Mouse (Mus musculus): ENCODE data around the gene Hist4h4. TPM values are rescaled to one million over a fixed set of nuclear protein-coding genes. Genes with fewer than 3 reads are reported as not detected.

The Hist4h4 gene
- polyA plus RNA-seq, 1 experiment from 2014 or later = 1.4 TPM

DNA sequence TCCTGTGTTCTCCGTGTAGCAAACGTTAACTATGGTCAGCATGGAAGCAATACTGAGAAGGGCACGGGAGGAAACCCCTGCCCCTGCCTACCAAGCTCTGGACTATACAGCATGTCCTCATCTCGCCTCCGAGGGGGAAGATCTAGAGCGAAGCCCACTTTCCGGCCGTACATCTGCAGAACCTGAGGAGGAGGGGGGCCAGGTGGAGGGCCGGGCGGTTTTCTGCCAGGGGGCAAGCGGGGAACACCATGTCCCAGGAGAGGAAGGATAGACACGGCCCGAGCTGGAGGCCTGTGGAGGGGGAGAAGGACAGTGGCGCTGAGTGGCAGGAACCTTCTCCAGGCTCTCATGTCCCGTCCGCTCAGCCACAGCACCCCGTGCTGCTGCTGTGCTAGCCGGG, 16.9 kb upstream of the Hist4h4 start:
- Histone ChIP-seq H3K27me3 (ENCODE audit: insufficient read depth, low read length) (no peaks in the 10 kb centered on the region), H3K9me3 (ENCODE audit: low read length) (no peaks in the 10 kb centered on the region), H3K4me1 (ENCODE audit: insufficient read depth) (no peaks in the 10 kb centered on the region), H3K4me2 (ENCODE audit: low read depth, low read length) (no peak overlapping the region), H3K36me3 (replicated peaks; ENCODE audit: insufficient read depth, low read length) (peaks cover 88% of the 10 kb centered on the region), H3K9ac (replicated peaks) (no peak overlapping the region), H3K4me3 (ENCODE audit: low read depth, low read length) (no peak overlapping the region), H3K27ac (ENCODE audit: low read depth) (no peak overlapping the region)
- TF ChIP-seq CTCF (IDR thresholded peaks at IDR 0.05; ENCODE audit: low read depth) = no peak
- TF ChIP-seq EP300 (IDR thresholded peaks at IDR 0.05; ENCODE audit: low read depth) = no peak
- DNase-seq = no peak
- 94% methylated on average over 18 of the region's 18 CpGs for WGBS (ENCODE audit: insufficient replicate concordance)
- no peak for ATAC-seq

DNA sequence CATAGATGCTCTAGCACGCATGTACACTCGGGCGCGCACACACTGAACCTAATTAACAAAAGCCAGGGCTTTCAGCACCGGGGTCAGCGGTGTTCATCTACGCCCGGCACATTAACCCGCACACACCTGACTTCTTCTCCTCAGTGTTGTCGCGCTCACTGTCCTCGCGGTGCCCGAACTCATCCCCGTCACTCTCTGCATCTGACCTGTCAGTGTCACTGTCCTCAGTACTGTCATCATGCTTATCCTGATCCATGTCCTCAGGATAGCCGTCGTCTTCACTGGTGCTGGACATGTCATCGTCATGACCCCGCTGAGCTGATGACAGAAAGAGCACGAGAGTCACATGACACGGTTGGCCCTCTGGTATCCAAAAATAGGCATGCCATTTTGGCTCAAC, 16.2 kb upstream of the Hist4h4 start:
- WGBS (ENCODE audit: insufficient replicate concordance) = 93% methylated on average over 21 of the region's 21 CpGs
- no peak overlapping the region for H3K4me2 ChIP-seq (ENCODE audit: low read depth, low read length)
- H3K4me3 ChIP-seq (ENCODE audit: low read depth, low read length) = no peak overlapping the region
- H3K27me3 ChIP-seq (ENCODE audit: insufficient read depth, low read length) = no peaks in the 10 kb centered on the region
- no peak for DNase-seq
- H3K27ac ChIP-seq (ENCODE audit: low read depth) = no peak overlapping the region
- no peak for TF ChIP-seq EP300 (IDR thresholded peaks at IDR 0.05; ENCODE audit: low read depth)
- TF ChIP-seq CTCF (IDR thresholded peaks at IDR 0.05; ENCODE audit: low read depth) = no peak
- no peaks in the 10 kb centered on the region for H3K9me3 ChIP-seq (ENCODE audit: low read length)
- no peak for ATAC-seq
- H3K4me1 ChIP-seq (ENCODE audit: insufficient read depth) = no peaks in the 10 kb centered on the region
- peaks cover 91% of the 10 kb centered on the region for H3K36me3 ChIP-seq (replicated peaks; ENCODE audit: insufficient read depth, low read length)
- no peak overlapping the region for H3K9ac ChIP-seq (replicated peaks)

DNA sequence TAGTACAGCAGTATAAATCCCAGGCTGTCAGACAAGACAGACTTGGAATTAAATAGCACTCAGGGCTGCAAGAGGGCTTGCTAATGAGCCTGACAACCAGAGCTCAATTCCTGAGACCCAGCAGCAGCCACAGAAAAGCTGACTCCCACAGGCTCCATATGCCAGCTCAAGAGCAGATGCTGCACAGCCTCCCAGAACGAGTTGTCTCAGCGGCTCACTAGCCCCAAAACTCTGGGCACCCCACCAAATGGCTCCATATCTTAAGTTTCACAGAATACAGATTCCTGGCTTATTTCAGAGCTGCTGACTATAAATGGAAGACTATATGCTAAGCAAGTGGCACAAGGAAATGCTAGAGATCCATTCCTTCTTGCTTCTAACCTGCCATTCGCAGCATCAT, 13.3 kb upstream of the Hist4h4 start:
- ATAC-seq (no peak), DNase-seq (no peak)
- 90% methylated on average over 3 of the region's 3 CpGs for WGBS (ENCODE audit: insufficient replicate concordance)
- Histone ChIP-seq H3K9ac (replicated peaks) (no peak overlapping the region), H3K4me2 (ENCODE audit: low read depth, low read length) (no peak overlapping the region), H3K4me3 (ENCODE audit: low read depth, low read length) (no peak overlapping the region), H3K36me3 (replicated peaks; ENCODE audit: insufficient read depth, low read length) (peaks cover 91% of the 10 kb centered on the region), H3K27me3 (ENCODE audit: insufficient read depth, low read length) (no peaks in the 10 kb centered on the region), H3K9me3 (ENCODE audit: low read length) (no peaks in the 10 kb centered on the region), H3K4me1 (ENCODE audit: insufficient read depth) (no peaks in the 10 kb centered on the region), H3K27ac (ENCODE audit: low read depth) (no peak overlapping the region)
- TF ChIP-seq CTCF (IDR thresholded peaks at IDR 0.05; ENCODE audit: low read depth) (no peak), EP300 (IDR thresholded peaks at IDR 0.05; ENCODE audit: low read depth) (no peak)

GRCm38 (mm10) chr6:136816826-136817225, 12.6 kb upstream of the Hist4h4 start:
- Histone ChIP-seq H3K4me3 (ENCODE audit: low read depth, low read length) (no peak overlapping the region), H3K4me1 (ENCODE audit: insufficient read depth) (no peaks in the 10 kb centered on the region), H3K36me3 (replicated peaks; ENCODE audit: insufficient read depth, low read length) (peaks cover 88% of the 10 kb centered on the region), H3K9ac (replicated peaks) (no peak overlapping the region), H3K9me3 (ENCODE audit: low read length) (no peaks in the 10 kb centered on the region), H3K4me2 (ENCODE audit: low read depth, low read length) (no peak overlapping the region), H3K27me3 (ENCODE audit: insufficient read depth, low read length) (no peaks in the 10 kb centered on the region), H3K27ac (ENCODE audit: low read depth) (no peak overlapping the region)
- WGBS (ENCODE audit: insufficient replicate concordance) = 88% methylated on average over 21 of the region's 21 CpGs
- ATAC-seq (no peak), DNase-seq (no peak)
- TF ChIP-seq EP300 (IDR thresholded peaks at IDR 0.05; ENCODE audit: low read depth) (no peak), CTCF (IDR thresholded peaks at IDR 0.05; ENCODE audit: low read depth) (no peak)

- Histone ChIP-seq H3K4me3 (ENCODE audit: low read depth, low read length) (no peak overlapping the region), H3K9ac (replicated peaks) (no peak overlapping the region), H3K36me3 (replicated peaks; ENCODE audit: insufficient read depth, low read length) (peaks cover 78% of the 10 kb centered on the region), H3K4me2 (ENCODE audit: low read depth, low read length) (no peak overlapping the region), H3K4me1 (ENCODE audit: insufficient read depth) (peaks cover under 1% of the 10 kb centered on the region; the same call in 1 of the 2 replicates), H3K27me3 (ENCODE audit: insufficient read depth, low read length) (no peaks in the 10 kb centered on the region), H3K27ac (ENCODE audit: low read depth) (no peak overlapping the region), H3K9me3 (ENCODE audit: low read length) (no peaks in the 10 kb centered on the region)
- ATAC-seq (no peak), DNase-seq (no peak)
- 87% methylated on average over 7 of the region's 7 CpGs for WGBS (ENCODE audit: insufficient replicate concordance)
- TF ChIP-seq EP300 (IDR thresholded peaks at IDR 0.05; ENCODE audit: low read depth) = no peak
- TF ChIP-seq CTCF (IDR thresholded peaks at IDR 0.05; ENCODE audit: low read depth) = no peak
Observed at GRCm38 (mm10) chr6:136815381-136815780, 11.2 kb upstream of the Hist4h4 start.

- H3K36me3 ChIP-seq (replicated peaks; ENCODE audit: insufficient read depth, low read length) = peaks cover 57% of the 10 kb centered on the region
- no peak overlapping the region for H3K4me3 ChIP-seq (ENCODE audit: low read depth, low read length)
- no peak overlapping the region for H3K27ac ChIP-seq (ENCODE audit: low read depth)
- ATAC-seq = no peak
- 49% methylated on average over 4 of the region's 4 CpGs for WGBS (ENCODE audit: insufficient replicate concordance)
- DNase-seq = no peak
- TF ChIP-seq EP300 (IDR thresholded peaks at IDR 0.05; ENCODE audit: low read depth) = no peak
- TF ChIP-seq CTCF (IDR thresholded peaks at IDR 0.05; ENCODE audit: low read depth) = peak; percentile 41
- H3K9me3 ChIP-seq (ENCODE audit: low read length) = no peaks in the 10 kb centered on the region
- H3K4me2 ChIP-seq (ENCODE audit: low read depth, low read length) = no peak overlapping the region
- no peaks in the 10 kb centered on the region for H3K27me3 ChIP-seq (ENCODE audit: insufficient read depth, low read length)
- H3K4me1 ChIP-seq (ENCODE audit: insufficient read depth) = peaks cover 10% of the 10 kb centered on the region
- H3K9ac ChIP-seq (replicated peaks) = no peak overlapping the region
Observed at GRCm38 (mm10) chr6:136813117-136813516, 8.9 kb upstream of the Hist4h4 start.

DNA sequence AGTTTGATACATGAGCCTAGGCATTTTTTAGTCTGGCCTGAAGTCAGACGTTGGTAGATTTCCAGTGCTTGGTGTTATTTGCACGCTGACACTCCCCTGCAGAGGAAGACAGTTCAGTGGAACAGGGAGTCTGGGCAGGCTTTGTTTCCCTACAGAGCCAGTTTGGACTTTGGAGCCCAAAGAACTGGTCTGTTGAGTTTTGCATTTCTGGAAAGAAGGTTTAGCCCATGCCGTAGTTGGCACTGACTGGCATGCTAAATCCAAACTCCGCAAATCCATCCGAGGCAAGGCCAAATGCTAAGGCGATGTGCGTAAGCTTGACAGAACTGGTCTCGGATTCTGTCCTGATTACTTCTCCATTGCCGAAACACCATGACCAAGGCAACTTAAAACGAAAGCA, 7.0 kb upstream of the Hist4h4 start:
- Histone ChIP-seq H3K27me3 (ENCODE audit: insufficient read depth, low read length) (no peaks in the 10 kb centered on the region), H3K36me3 (replicated peaks; ENCODE audit: insufficient read depth, low read length) (peaks cover 38% of the 10 kb centered on the region), H3K9me3 (ENCODE audit: low read length) (no peaks in the 10 kb centered on the region), H3K4me1 (ENCODE audit: insufficient read depth) (peaks cover 16% of the 10 kb centered on the region), H3K4me2 (ENCODE audit: low read depth, low read length) (no peak overlapping the region), H3K9ac (replicated peaks) (no peak overlapping the region), H3K4me3 (ENCODE audit: low read depth, low read length) (no peak overlapping the region), H3K27ac (ENCODE audit: low read depth) (no peak overlapping the region)
- TF ChIP-seq CTCF (IDR thresholded peaks at IDR 0.05; ENCODE audit: low read depth) (no peak), EP300 (IDR thresholded peaks at IDR 0.05; ENCODE audit: low read depth) (no peak)
- no peak for DNase-seq
- no peak for ATAC-seq
- 86% methylated on average over 10 of the region's 10 CpGs for WGBS (ENCODE audit: insufficient replicate concordance)

All from liver, postnatal 0 days (tissue).